Mouse (Mus musculus) G1E (cell line): ENCODE measurements around the gene Pdss1.

Experiments used
- CTCF ChIP-seq: IDR thresholded peaks from 2 replicates; pipeline ENCODE4 v1.5.1; 2012; ENCODE audit warnings: low read depth, low read length, inconsistent platforms, mixed read lengths
- GATA1 ChIP-seq: IDR thresholded peaks from 2 replicates; pipeline ENCODE4 v1.6.1; 2012; ENCODE audit warnings: borderline replicate concordance, low read length, inconsistent platforms, mixed read lengths
- GATA2 ChIP-seq: IDR thresholded peaks from 2 replicates; pipeline ENCODE4 v1.6.1; 2012; ENCODE audit warnings: low read depth, low read length, inconsistent platforms, borderline replicate concordance
- POLR2AphosphoS5 ChIP-seq: IDR thresholded peaks from 2 replicates; pipeline ENCODE4 v1.6.1; 2012; ENCODE audit warnings: low read depth, low read length, inconsistent platforms; ENCODE audit not compliant: insufficient replicate concordance
- TAL1 ChIP-seq: conservative IDR thresholded peaks from 2 replicates; pipeline ENCODE4 v1.6.1; 2012; ENCODE audit warnings: low read depth, low read length, inconsistent platforms, mixed read lengths

DNA sequence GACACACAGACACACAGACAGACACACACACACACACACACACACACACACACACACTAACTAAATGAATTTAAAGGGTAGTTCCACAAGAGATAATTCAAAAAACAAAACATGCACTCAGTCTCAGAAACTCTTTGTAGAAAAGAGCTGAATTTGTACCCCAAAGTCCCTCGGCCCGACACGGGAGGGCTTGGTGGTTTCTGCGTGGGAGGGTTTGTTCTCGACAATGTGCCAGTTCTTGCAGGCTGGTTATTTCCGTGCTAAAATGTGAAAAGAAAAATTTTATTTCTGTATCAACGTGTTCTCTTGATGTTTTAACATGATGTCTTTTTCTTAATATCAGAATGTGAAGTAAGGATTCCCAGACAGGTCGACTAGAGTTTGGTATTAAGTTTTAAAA is 66.9 kb downstream of the Pdss1 start:
- TF ChIP-seq CTCF: no peak
- TF ChIP-seq TAL1: no peak
- no peak for TF ChIP-seq GATA1
- TF ChIP-seq POLR2AphosphoS5: no peak
- no peak for TF ChIP-seq GATA2
